Mouse (Mus musculus): ENCODE data around the gene Zp1.

Zp1 gene

GRCm38 (mm10) chr19:10880085-10880974 lies 40.1 kb downstream of the Zp1 start:
- in situ Hi-C loops (cut with MboI; ENCODE audit: low sequenced_read_pairs), result no loop called here

DNA sequence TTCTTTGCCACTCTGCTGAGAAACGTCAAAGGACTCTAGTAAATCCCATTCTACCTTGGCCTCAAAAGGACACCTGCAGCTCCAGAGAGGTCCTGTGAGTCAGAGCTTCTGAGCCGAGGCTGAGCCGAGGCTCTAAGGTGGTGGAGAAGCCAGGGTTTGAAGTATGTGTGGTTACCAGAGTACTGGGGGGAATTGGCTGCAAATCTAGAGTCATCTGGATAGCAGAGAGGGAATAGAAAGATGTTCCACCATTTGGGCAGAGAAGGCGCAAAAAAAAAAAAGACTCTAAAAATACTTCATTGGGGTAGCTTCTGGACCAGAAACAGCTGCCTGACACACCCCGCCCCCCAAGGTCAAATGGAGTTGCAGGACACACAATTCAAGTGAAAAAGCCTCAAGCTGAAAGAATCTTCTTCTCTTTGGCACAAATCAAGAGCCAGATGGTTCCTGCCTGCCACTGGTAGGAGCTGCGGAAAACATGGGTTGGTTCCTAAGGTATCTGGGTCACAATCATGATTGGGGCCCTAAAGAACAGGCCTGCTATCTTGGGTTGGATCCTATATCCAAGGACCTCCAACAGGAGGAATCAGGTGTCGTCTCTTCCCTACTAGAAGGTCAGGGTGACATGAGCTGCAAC lies 42.1 kb downstream of the Zp1 start:
- in situ Hi-C loops (cut with MboI; ENCODE audit: low sequenced_read_pairs), result no loop called here

DNA sequence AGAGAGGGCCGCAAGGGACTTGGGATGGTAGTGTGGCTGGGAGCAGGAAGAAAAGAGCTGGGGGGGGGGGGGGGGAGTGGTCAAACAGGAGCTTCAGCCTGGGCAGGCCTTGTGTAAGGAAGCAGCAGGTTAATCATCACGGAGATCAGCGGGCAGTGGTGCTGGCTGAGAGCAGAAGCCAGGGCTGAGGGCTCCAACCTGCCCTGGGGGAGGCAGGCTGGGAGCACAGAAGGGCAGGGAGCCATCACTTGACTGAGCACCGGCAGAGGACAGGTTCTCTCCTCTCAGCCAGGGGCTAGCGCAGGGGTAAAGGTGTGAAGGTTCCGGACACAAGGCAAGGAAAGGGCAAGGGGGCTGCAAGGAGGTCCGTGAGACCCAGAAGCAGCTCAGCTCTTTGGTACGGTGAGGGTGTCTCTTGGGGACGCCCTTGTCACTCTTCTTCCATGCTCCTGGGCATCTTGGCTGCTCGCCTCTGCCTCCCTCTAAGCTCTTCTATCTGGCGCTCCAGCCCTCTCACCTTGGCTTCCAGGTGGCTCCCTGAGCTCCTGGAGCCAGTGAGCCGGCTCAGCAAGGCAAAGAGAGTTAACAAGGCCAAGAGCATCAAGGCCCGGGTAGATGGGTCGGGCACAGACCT lies 49.0 kb downstream of the Zp1 start:
- in situ Hi-C loops (cut with MboI; ENCODE audit: low sequenced_read_pairs), result no loop called here

GRCm38 (mm10) chr19:10870676-10871075 lies 49.8 kb downstream of the Zp1 start:
- in situ Hi-C loops (cut with MboI; ENCODE audit: low sequenced_read_pairs), result no loop called here

DNA sequence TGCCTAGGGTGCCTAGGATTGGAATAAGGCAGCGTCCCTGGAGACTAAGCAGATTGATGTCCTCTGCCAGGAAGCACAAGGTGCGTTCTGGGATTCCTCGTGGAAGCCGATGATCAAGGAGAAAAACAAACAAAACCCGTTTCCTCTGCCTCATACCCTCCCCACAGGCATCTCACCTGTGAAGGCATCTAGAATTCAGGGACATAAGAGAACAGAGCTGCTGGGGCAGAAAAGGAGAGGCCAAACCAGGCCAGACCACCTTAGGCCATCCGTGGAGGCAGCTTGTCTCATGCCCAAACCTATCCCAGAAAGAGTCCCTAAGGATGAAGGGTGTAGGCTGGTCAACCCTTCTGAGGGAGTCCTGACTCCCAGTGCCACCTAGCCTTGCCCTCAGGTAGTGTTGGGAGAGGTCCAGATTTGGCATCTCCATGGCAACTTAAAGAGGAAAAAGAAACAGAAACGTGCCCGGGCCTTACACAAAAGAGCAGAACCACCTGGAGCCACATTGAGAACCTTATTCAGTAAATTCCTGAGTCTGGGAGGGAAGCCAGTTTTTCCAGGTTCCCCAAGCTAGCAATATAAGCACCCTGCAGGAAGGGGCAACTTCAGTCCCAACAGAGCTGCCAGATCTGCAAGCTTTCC lies 50.4 kb downstream of the Zp1 start, which contains the start of gene Tmem132a:
Tmem132a (minus strand) TSS at position 55 of the 642 bp plus-strand sequence.
- in situ Hi-C loops (cut with MboI; ENCODE audit: low sequenced_read_pairs), result no loop called here

DNA sequence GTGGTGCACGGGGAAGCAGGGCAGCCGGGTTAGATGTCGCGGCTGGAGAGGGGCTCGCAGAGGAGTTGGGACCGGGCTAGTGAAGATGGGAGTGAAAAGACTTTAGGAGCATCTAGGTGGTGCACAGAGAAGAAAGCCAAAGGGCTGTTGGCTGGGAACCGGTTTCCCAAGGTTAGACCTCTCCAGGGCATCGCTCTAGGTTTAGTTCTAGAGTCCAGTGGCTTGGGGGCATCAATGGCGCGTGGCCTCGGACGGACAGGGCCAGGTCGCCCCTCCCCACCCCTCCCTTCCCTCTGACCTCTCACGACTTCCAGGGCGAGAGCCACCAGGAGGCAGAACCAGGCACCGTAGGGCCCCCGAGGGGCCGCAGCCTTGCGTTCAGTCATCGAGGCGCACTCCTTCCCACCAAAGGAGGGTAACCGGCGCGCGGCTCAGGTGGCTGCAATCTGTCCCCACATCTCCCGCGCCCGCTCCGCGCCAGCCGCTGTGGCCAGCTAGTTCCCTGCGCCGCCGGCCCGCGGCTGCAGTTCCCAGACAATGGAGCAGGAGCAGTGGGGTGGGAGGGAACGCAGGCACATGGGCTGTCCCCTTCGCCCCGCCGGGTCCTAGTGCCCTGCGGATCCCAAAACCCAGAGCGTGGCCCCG lies 51.1 kb downstream of the Zp1 start:
- in situ Hi-C loops (cut with MboI; ENCODE audit: low sequenced_read_pairs), result no loop called here

GRCm38 (mm10) chr19:10868623-10869141 lies 51.8 kb downstream of the Zp1 start:
- in situ Hi-C loops (cut with MboI; ENCODE audit: low sequenced_read_pairs), result no loop called here

GRCm38 (mm10) chr19:10867946-10868622 lies 52.3 kb downstream of the Zp1 start:
- in situ Hi-C loops (cut with MboI; ENCODE audit: low sequenced_read_pairs), result no loop called here

GRCm38 (mm10) chr19:10866351-10866750 lies 54.1 kb downstream of the Zp1 start:
- in situ Hi-C loops (cut with MboI; ENCODE audit: low sequenced_read_pairs), result no loop called here

Measured in CH12F3 (cell line).